Mouse (Mus musculus) heart, postnatal 0 days (tissue): ENCODE results near the gene Lemd1.

Source experiments
- CTCF ChIP-seq: IDR thresholded peaks from 2 replicates; pipeline ENCODE4 v1.5.1; 2016; ENCODE audit warnings: antibody characterized with exemption, control low read depth, low read depth
- EP300 ChIP-seq: IDR thresholded peaks from 2 replicates; pipeline ENCODE4 v1.6.1; 2016; ENCODE audit warnings: antibody characterized with exemption, low read depth

DNA sequence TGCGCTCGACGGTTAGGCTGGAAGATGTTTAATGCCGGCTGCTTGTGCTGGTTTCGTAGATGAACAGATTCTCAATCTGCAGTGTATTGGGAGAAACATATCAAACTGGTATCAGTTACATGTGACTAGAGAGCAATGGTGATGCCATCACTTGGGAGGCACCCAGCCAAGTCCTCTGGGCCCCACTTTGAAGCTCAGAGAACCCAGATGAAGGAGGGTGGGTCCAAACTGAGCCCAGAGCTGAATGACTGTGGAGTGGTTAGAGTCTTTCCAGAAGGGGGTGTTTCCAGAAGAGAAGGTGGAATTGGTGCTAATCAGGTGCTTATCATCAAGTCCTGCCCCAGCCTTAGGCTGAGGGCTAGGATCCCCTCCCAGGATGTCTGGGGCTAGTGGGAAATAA is 110.0 kb downstream of the Lemd1 start:
- TF ChIP-seq EP300 (no peak), CTCF (no peak)
